Mouse (Mus musculus): ENCODE results near the gene Nup214. TPM values are rescaled to one million over a fixed set of nuclear protein-coding genes. Genes with fewer than 3 reads are reported as not detected.
A peak's percentile ranks its signal among the peaks of the same experiment; 100 is the strongest.

Gene Nup214
- polyA plus RNA-seq, 1 experiment from 2014 or later, result 61.3 TPM

GRCm38 (mm10) chr2:32041087-32041486, 66.9 kb downstream of the Nup214 start:
- ATAC-seq (ENCODE audit: extremely low read depth, insufficient number of reproducible peaks, low FRiP score, low TSS enrichment), result no peak

DNA sequence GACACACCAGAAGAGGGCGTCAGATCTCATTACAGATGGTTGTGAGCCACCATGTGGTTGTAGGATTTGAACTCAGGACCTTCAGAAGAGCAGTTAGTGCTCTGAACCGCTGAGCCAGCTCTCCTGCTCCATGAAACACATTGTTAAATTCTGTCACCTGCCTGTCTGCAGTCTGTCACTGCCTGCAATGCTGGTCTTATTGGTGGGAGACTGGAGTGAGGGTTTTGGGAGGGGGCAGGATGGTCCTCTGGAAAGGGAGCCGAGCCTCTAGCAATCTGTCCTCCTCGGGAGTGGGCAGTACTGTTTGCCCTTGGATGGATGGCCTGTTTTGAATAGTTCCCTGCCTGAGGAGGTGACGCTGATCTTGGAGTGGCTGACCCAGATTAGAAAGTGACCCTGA, 69.6 kb downstream of the Nup214 start:
- Histone ChIP-seq H3K4me2 (no peak overlapping the region), H3K9ac (0 out of 2 replicates have a peak overlapping the region, but pooled peaks have one; percentile 38), H3K27ac (replicated peaks) (peak overlapping the region; percentile 83), H3K4me3 (no peak overlapping the region), H3K27me3 (replicated peaks) (no peaks in the 10 kb centered on the region), H3K9me3 (no peaks in the 10 kb centered on the region), H3K36me3 (peaks cover 87% of the 10 kb centered on the region), H3K4me1 (peaks cover 55% of the 10 kb centered on the region)
- ATAC-seq (ENCODE audit: extremely low read depth, insufficient number of reproducible peaks, low FRiP score, low TSS enrichment), result no peak
- 43% methylated on average over 5 of the region's 5 CpGs for WGBS

More at GRCm38 (mm10) chr2:32041087-32041486, 66.9 kb downstream of the Nup214 start:
- Histone ChIP-seq H3K4me2 (no peak overlapping the region), H3K27me3 (replicated peaks) (no peaks in the 10 kb centered on the region), H3K9me3 (no peaks in the 10 kb centered on the region), H3K4me1 (peaks cover 53% of the 10 kb centered on the region), H3K4me3 (no peak overlapping the region), H3K27ac (replicated peaks) (no peak overlapping the region), H3K36me3 (peaks cover 92% of the 10 kb centered on the region), H3K9ac (no peak overlapping the region)
- whole genome bisulfite sequencing, result 86% methylated on average over 2 of the region's 2 CpGs

DNA sequence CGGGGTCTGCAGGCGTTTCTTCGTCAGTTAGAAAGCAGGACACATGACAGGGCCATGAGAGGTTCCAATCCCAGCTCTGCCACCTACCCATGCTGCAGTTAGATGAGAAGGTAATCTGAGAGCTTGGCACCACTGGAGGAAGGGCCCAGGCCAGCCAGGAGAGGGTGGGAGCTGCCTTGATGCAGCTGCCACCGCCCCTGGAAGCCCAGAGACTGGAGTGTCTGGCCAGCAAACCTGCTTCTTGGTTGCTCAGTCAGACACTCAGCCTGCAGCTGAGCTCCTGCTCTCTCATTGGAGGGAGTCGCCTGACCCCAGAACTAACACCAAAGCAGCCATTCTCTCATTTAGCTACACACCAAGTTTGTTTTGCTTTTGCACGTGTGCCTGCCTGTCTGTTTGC, 71.1 kb downstream of the Nup214 start:
- no peak overlapping the region for H3K4me2 ChIP-seq
- H3K36me3 ChIP-seq, result peaks cover 87% of the 10 kb centered on the region
- no peaks in the 10 kb centered on the region for H3K9me3 ChIP-seq
- WGBS, result 50% methylated on average over 6 of the region's 6 CpGs
- peak overlapping the region; percentile 68 for H3K9ac ChIP-seq
- ATAC-seq (ENCODE audit: extremely low read depth, insufficient number of reproducible peaks, low FRiP score, low TSS enrichment), result no peak
- peaks cover 55% of the 10 kb centered on the region for H3K4me1 ChIP-seq
- peak overlapping the region; percentile 83 for H3K27ac ChIP-seq (replicated peaks)
- no peaks in the 10 kb centered on the region for H3K27me3 ChIP-seq (replicated peaks)
- no peak overlapping the region for H3K4me3 ChIP-seq

- Histone ChIP-seq H3K36me3 (peaks cover 89% of the 10 kb centered on the region), H3K4me3 (no peak overlapping the region), H3K4me2 (0 out of 2 replicates have a peak overlapping the region, but pooled peaks have one; percentile 16), H3K27me3 (replicated peaks) (no peaks in the 10 kb centered on the region), H3K9me3 (no peaks in the 10 kb centered on the region), H3K27ac (replicated peaks) (peak overlapping the region; percentile 83), H3K9ac (peak overlapping the region; percentile 68; the same call in 1 of the 2 replicates), H3K4me1 (peaks cover 55% of the 10 kb centered on the region)
- no peak; the same call in 1 of the 2 replicates for ATAC-seq (ENCODE audit: extremely low read depth, insufficient number of reproducible peaks, low FRiP score, low TSS enrichment)
- 44% methylated on average over 10 of the region's 10 CpGs for WGBS
Measured at GRCm38 (mm10) chr2:32046009-32046408, 71.8 kb downstream of the Nup214 start.

GRCm38 (mm10) chr2:32047323-32047722, 73.1 kb downstream of the Nup214 start:
- Histone ChIP-seq H3K27me3 (replicated peaks) (no peaks in the 10 kb centered on the region), H3K4me1 (peaks cover 65% of the 10 kb centered on the region), H3K4me3 (no peak overlapping the region), H3K4me2 (no peak overlapping the region), H3K9ac (peak overlapping the region; percentile 52), H3K36me3 (peaks cover 89% of the 10 kb centered on the region), H3K27ac (replicated peaks) (peak overlapping the region; percentile 9), H3K9me3 (no peaks in the 10 kb centered on the region)
- 86% methylated on average over 10 of the region's 10 CpGs for WGBS
- no peak for ATAC-seq (ENCODE audit: extremely low read depth, insufficient number of reproducible peaks, low FRiP score, low TSS enrichment)

DNA sequence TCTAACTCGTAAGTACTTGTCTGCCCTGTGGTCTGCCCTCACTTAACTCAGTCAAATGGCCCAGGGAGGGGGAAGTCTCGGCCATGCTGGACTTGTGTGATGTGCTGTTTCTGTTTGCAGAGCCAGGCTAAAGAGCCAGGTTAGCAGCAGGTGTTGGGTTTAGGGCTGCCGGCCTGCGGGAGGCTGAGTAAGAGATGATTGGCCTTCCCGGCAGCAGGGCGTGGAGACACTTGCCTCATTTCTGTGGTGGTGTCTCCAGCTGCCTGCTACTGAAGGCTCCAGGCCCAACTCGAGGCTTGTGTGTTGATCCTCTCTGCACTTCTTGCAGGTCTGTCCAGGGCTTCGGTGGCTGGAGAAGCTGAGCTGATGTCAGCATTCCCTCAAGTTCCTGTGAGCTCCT, 77.6 kb downstream of the Nup214 start:
- no peak overlapping the region for H3K4me2 ChIP-seq
- H3K4me1 ChIP-seq, result peaks cover 59% of the 10 kb centered on the region
- peaks cover 60% of the 10 kb centered on the region for H3K36me3 ChIP-seq
- H3K4me3 ChIP-seq, result no peak overlapping the region
- H3K9ac ChIP-seq, result peak overlapping the region; percentile 56
- no peak for ATAC-seq (ENCODE audit: extremely low read depth, insufficient number of reproducible peaks, low FRiP score, low TSS enrichment)
- H3K27me3 ChIP-seq (replicated peaks), result no peaks in the 10 kb centered on the region
- H3K27ac ChIP-seq (replicated peaks), result peak overlapping the region; percentile 53
- 51% methylated on average over 8 of the region's 8 CpGs for WGBS
- H3K9me3 ChIP-seq, result no peaks in the 10 kb centered on the region

- peaks cover 59% of the 10 kb centered on the region for H3K4me1 ChIP-seq
- no peak for ATAC-seq (ENCODE audit: extremely low read depth, insufficient number of reproducible peaks, low FRiP score, low TSS enrichment)
- H3K9me3 ChIP-seq, result no peaks in the 10 kb centered on the region
- peaks cover 58% of the 10 kb centered on the region for H3K36me3 ChIP-seq
- peak overlapping the region; percentile 53; the same call in 1 of the 2 replicates for H3K27ac ChIP-seq (replicated peaks)
- 70% methylated on average over 7 of the region's 7 CpGs for WGBS
- no peaks in the 10 kb centered on the region for H3K27me3 ChIP-seq (replicated peaks)
- 0 out of 2 replicates have a peak overlapping the region, but pooled peaks have one; percentile 56 for H3K9ac ChIP-seq
- no peak overlapping the region for H3K4me2 ChIP-seq
- H3K4me3 ChIP-seq, result no peak overlapping the region
Measured at GRCm38 (mm10) chr2:32052418-32052817, 78.2 kb downstream of the Nup214 start.

GRCm38 (mm10) chr2:32055357-32055965, 81.2 kb downstream of the Nup214 start:
- Histone ChIP-seq H3K9ac (peak overlapping the region; percentile 66), H3K27me3 (replicated peaks) (no peaks in the 10 kb centered on the region), H3K4me2 (no peak overlapping the region; the same call in 1 of the 2 replicates), H3K9me3 (no peaks in the 10 kb centered on the region), H3K27ac (replicated peaks) (peak overlapping the region; percentile 93), H3K4me1 (peaks cover 71% of the 10 kb centered on the region), H3K4me3 (no peak overlapping the region), H3K36me3 (peaks cover 27% of the 10 kb centered on the region)
- peak; percentile 29; the same call in 1 of the 2 replicates for ATAC-seq (ENCODE audit: extremely low read depth, insufficient number of reproducible peaks, low FRiP score, low TSS enrichment)
- WGBS, result 34% methylated on average over 7 of the region's 7 CpGs

DNA sequence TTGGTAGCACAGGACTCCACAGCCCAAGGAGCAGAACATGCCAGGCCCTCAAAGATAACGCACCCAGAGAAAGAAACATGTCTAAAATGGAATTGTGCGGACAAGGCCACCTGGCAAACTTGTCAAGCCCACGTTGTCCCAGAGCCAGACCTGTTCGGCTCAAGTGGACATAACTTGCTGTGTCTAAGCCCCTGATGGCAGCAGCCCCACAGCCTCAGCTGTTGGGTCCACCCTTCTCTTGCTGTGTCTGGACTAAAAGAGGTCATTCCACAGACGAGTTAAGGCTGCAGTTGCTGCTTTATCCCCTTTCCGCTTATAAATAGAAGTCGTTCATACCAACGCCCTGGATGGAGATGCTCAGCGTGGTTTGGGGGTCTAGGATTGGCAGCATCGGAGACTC, 82.3 kb downstream of the Nup214 start:
- Histone ChIP-seq H3K36me3 (peaks cover 17% of the 10 kb centered on the region), H3K9me3 (no peaks in the 10 kb centered on the region), H3K4me3 (no peak overlapping the region), H3K27ac (replicated peaks) (peak overlapping the region; percentile 96), H3K4me2 (no peak overlapping the region), H3K4me1 (peaks cover 79% of the 10 kb centered on the region), H3K27me3 (replicated peaks) (no peaks in the 10 kb centered on the region), H3K9ac (peak overlapping the region; percentile 57; the same call in 1 of the 2 replicates)
- ATAC-seq (ENCODE audit: extremely low read depth, insufficient number of reproducible peaks, low FRiP score, low TSS enrichment), result no peak
- 31% methylated on average over 10 of the region's 10 CpGs for WGBS

- Histone ChIP-seq H3K9me3 (no peaks in the 10 kb centered on the region), H3K9ac (0 out of 2 replicates have a peak overlapping the region, but pooled peaks have one; percentile 61), H3K27ac (replicated peaks) (peak overlapping the region; percentile 96), H3K27me3 (replicated peaks) (no peaks in the 10 kb centered on the region), H3K4me2 (no peak overlapping the region), H3K4me1 (peaks cover 79% of the 10 kb centered on the region), H3K36me3 (peaks cover 8% of the 10 kb centered on the region), H3K4me3 (no peak overlapping the region)
- ATAC-seq (ENCODE audit: extremely low read depth, insufficient number of reproducible peaks, low FRiP score, low TSS enrichment), result no peak
- 65% methylated on average over 2 of the region's 2 CpGs for WGBS
Measured at GRCm38 (mm10) chr2:32057360-32057759, 83.1 kb downstream of the Nup214 start.

DNA sequence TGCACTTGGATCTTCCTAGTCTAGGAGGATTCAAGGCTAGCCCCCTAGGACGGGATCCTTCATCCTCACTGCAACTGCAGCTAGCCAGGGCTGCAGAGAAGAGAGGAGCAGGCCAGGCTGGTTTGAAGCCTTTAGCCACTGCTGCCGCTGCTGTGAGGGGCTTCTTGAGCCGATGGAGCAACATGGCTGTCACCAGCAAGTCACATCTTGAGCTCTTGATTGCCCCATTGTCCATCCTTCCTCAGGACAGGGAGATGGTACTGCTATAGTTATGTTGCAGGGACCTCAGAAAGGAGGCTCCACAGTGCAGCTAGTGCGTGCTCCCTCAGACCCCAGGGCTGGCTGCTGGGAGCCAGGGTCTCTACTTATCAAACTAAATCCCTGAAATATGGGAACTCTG, 83.6 kb downstream of the Nup214 start:
- no peaks in the 10 kb centered on the region for H3K27me3 ChIP-seq (replicated peaks)
- peaks cover 80% of the 10 kb centered on the region for H3K4me1 ChIP-seq
- H3K36me3 ChIP-seq, result peaks cover 5% of the 10 kb centered on the region; the same call in 1 of the 2 replicates
- peak overlapping the region; percentile 61 for H3K9ac ChIP-seq
- H3K4me3 ChIP-seq, result no peak overlapping the region
- H3K4me2 ChIP-seq, result no peak overlapping the region
- no peak for ATAC-seq (ENCODE audit: extremely low read depth, insufficient number of reproducible peaks, low FRiP score, low TSS enrichment)
- H3K9me3 ChIP-seq, result no peaks in the 10 kb centered on the region
- 77% methylated on average over 4 of the region's 4 CpGs for WGBS
- H3K27ac ChIP-seq (replicated peaks), result peak overlapping the region; percentile 96

- 82% methylated on average over 9 of the region's 9 CpGs for WGBS
- Histone ChIP-seq H3K27ac (replicated peaks) (peak overlapping the region; percentile 96), H3K4me3 (no peak overlapping the region), H3K36me3 (peaks cover 4% of the 10 kb centered on the region; the same call in 1 of the 2 replicates), H3K9me3 (no peaks in the 10 kb centered on the region), H3K27me3 (replicated peaks) (no peaks in the 10 kb centered on the region), H3K9ac (peak overlapping the region; percentile 61), H3K4me2 (no peak overlapping the region), H3K4me1 (peaks cover 85% of the 10 kb centered on the region)
- no peak for ATAC-seq (ENCODE audit: extremely low read depth, insufficient number of reproducible peaks, low FRiP score, low TSS enrichment)
Measured at GRCm38 (mm10) chr2:32058241-32058640, 84.0 kb downstream of the Nup214 start.
